Mouse (Mus musculus): ENCODE data around the gene R3hdm2. TPM values are rescaled to one million over a fixed set of nuclear protein-coding genes. Genes with fewer than 3 reads are reported as not detected.

Gene R3hdm2
- polyA plus RNA-seq, 1 experiment, result 118 TPM

- no peak overlapping the region for H3K27ac ChIP-seq (ENCODE audit: insufficient read depth, low read length)
- peak overlapping the region; percentile 89; the same call in 1 of the 2 replicates for H3K4me3 ChIP-seq (ENCODE audit: insufficient read depth, low read length)
- H3K4me1 ChIP-seq (ENCODE audit: control insufficient read depth, insufficient read depth, low read length), result no peaks in the 10 kb centered on the region; the same call in 1 of the 2 replicates
- no peak for TF ChIP-seq POLR2A (IDR thresholded peaks at IDR 0.05; ENCODE audit: low read depth, low read length)
- no peak for TF ChIP-seq CTCF (IDR thresholded peaks at IDR 0.05; ENCODE audit: borderline replicate concordance, insufficient read depth, low read length)
These were observed 140.0 kb downstream of the R3hdm2 start for GRCm38 (mm10) chr10:127519903-127520713.

GRCm38 (mm10) chr10:127520714-127521357 lies 140.7 kb downstream of the R3hdm2 start:
- Histone ChIP-seq H3K4me1 (ENCODE audit: control insufficient read depth, insufficient read depth, low read length) (no peaks in the 10 kb centered on the region; the same call in 1 of the 2 replicates), H3K4me3 (ENCODE audit: insufficient read depth, low read length) (peak overlapping the region; percentile 89), H3K27ac (ENCODE audit: insufficient read depth, low read length) (no peak overlapping the region)
- TF ChIP-seq POLR2A (IDR thresholded peaks at IDR 0.05; ENCODE audit: low read depth, low read length) (0 out of 2 replicates have a peak, but pooled peaks have one; percentile 9), CTCF (IDR thresholded peaks at IDR 0.05; ENCODE audit: borderline replicate concordance, insufficient read depth, low read length) (no peak)

GRCm38 (mm10) chr10:127521611-127522080 lies 141.5 kb downstream of the R3hdm2 start:
- no peaks in the 10 kb centered on the region; the same call in 1 of the 2 replicates for H3K4me1 ChIP-seq (ENCODE audit: control insufficient read depth, insufficient read depth, low read length)
- peak overlapping the region; percentile 62 for H3K27ac ChIP-seq (ENCODE audit: insufficient read depth, low read length)
- peak; percentile 66; the same call in 1 of the 2 replicates for TF ChIP-seq POLR2A (IDR thresholded peaks at IDR 0.05; ENCODE audit: low read depth, low read length)
- no peak for TF ChIP-seq CTCF (IDR thresholded peaks at IDR 0.05; ENCODE audit: borderline replicate concordance, insufficient read depth, low read length)
- H3K4me3 ChIP-seq (ENCODE audit: insufficient read depth, low read length), result peak overlapping the region; percentile 89

GRCm38 (mm10) chr10:127522088-127522581 lies 142.0 kb downstream of the R3hdm2 start, which contains the start of gene Shmt2:
Gene Shmt2 (minus strand): TSS chr10:127522444.
- Histone ChIP-seq H3K4me1 (ENCODE audit: control insufficient read depth, insufficient read depth, low read length) (no peaks in the 10 kb centered on the region), H3K4me3 (ENCODE audit: insufficient read depth, low read length) (peak within 1 kb of the TSS; percentile 89)
- TF ChIP-seq CTCF (IDR thresholded peaks at IDR 0.05; ENCODE audit: borderline replicate concordance, insufficient read depth, low read length) (no peak), POLR2A (IDR thresholded peaks at IDR 0.05; ENCODE audit: low read depth, low read length) (peak; percentile 87)

GRCm38 (mm10) chr10:127524646-127525255 lies 144.6 kb downstream of the R3hdm2 start:
- H3K4me3 ChIP-seq (ENCODE audit: insufficient read depth, low read length), result no peak overlapping the region
- no peaks in the 10 kb centered on the region for H3K4me1 ChIP-seq (ENCODE audit: control insufficient read depth, insufficient read depth, low read length)
- TF ChIP-seq POLR2A (IDR thresholded peaks at IDR 0.05; ENCODE audit: low read depth, low read length) (no peak), CTCF (IDR thresholded peaks at IDR 0.05; ENCODE audit: borderline replicate concordance, insufficient read depth, low read length) (no peak)
- H3K27ac ChIP-seq (ENCODE audit: insufficient read depth, low read length), result no peak overlapping the region

More at GRCm38 (mm10) chr10:127522088-127522581, 142.0 kb downstream of the R3hdm2 start, which contains the start of gene Shmt2:
- H3K27ac ChIP-seq (ENCODE audit: insufficient read depth, low read length), result peak within 1 kb of the TSS; percentile 62

GRCm38 (mm10) chr10:127526048-127526447 lies 145.9 kb downstream of the R3hdm2 start:
- H3K27ac ChIP-seq (ENCODE audit: insufficient read depth, low read length), result no peak overlapping the region
- H3K4me3 ChIP-seq (ENCODE audit: insufficient read depth, low read length), result peak overlapping the region; percentile 12; the same call in 1 of the 2 replicates
- no peaks in the 10 kb centered on the region for H3K4me1 ChIP-seq (ENCODE audit: control insufficient read depth, insufficient read depth, low read length)
- TF ChIP-seq POLR2A (IDR thresholded peaks at IDR 0.05; ENCODE audit: low read depth, low read length), result no peak
- TF ChIP-seq CTCF (IDR thresholded peaks at IDR 0.05; ENCODE audit: borderline replicate concordance, insufficient read depth, low read length), result no peak

GRCm38 (mm10) chr10:127526681-127527080 lies 146.6 kb downstream of the R3hdm2 start:
- Histone ChIP-seq H3K4me3 (ENCODE audit: insufficient read depth, low read length) (peak overlapping the region; percentile 12), H3K27ac (ENCODE audit: insufficient read depth, low read length) (no peak overlapping the region), H3K4me1 (ENCODE audit: control insufficient read depth, insufficient read depth, low read length) (no peaks in the 10 kb centered on the region)
- TF ChIP-seq POLR2A (IDR thresholded peaks at IDR 0.05; ENCODE audit: low read depth, low read length) (no peak), CTCF (IDR thresholded peaks at IDR 0.05; ENCODE audit: borderline replicate concordance, insufficient read depth, low read length) (0 out of 2 replicates have a peak, but pooled peaks have one; percentile 12)

- no peak overlapping the region for H3K4me3 ChIP-seq (ENCODE audit: insufficient read depth, low read length)
- no peak overlapping the region for H3K27ac ChIP-seq (ENCODE audit: insufficient read depth, low read length)
- H3K4me1 ChIP-seq (ENCODE audit: control insufficient read depth, insufficient read depth, low read length), result no peaks in the 10 kb centered on the region
- TF ChIP-seq POLR2A (IDR thresholded peaks at IDR 0.05; ENCODE audit: low read depth, low read length), result no peak
These were observed 147.4 kb downstream of the R3hdm2 start for GRCm38 (mm10) chr10:127527481-127527880.

- Histone ChIP-seq H3K4me3 (ENCODE audit: insufficient read depth, low read length) (no peak overlapping the region), H3K4me1 (ENCODE audit: control insufficient read depth, insufficient read depth, low read length) (peaks cover 3% of the 10 kb centered on the region; the same call in 1 of the 2 replicates), H3K27ac (ENCODE audit: insufficient read depth, low read length) (no peak overlapping the region)
- no peak for TF ChIP-seq POLR2A (IDR thresholded peaks at IDR 0.05; ENCODE audit: low read depth, low read length)
- no peak for TF ChIP-seq CTCF (IDR thresholded peaks at IDR 0.05; ENCODE audit: borderline replicate concordance, insufficient read depth, low read length)
These were observed 150.8 kb downstream of the R3hdm2 start for GRCm38 (mm10) chr10:127530945-127531344.
